Mouse (Mus musculus): ENCODE results near the gene Rreb1. TPM values are rescaled to one million over a fixed set of nuclear protein-coding genes. Genes with fewer than 3 reads are reported as not detected.

Rreb1 gene
- 8.1 and 10.4 TPM in 2 replicates for total RNA-seq (2012; rRNA removed)
- polyA plus RNA-seq (2012; ENCODE audit: insufficient read depth in 1 of 2, insufficient read length in 2 of 2, low read depth in 1 of 2, low replicate concordance in 2 of 2, missing spikeins in 1 of 2) = 10 to 100 TPM in 1 of 2 experiments, not detected in 1; 34.0 TPM

GRCm38 (mm10) chr13:37778147-37778593 is at the start of gene Rreb1:
Gene Rreb1, plus strand, starts transcription at chr13:37778400.
- H3K9me3 ChIP-seq (replicated peaks; ENCODE audit: insufficient read depth, low read length) = no peaks in the 10 kb centered on the region
- peaks cover 7 to 9% of the 10 kb centered on the region in 2 experiments; a peak in 3 of 4 replicates for H3K4me1 ChIP-seq (ENCODE audit: control insufficient read depth in 1 of 2, insufficient read depth in 2 of 2, low read length in 2 of 2)
- DNase-seq (ENCODE audit: low read depth, low spot score) = peak; percentile 73
- TF ChIP-seq CHD2 (IDR thresholded peaks at IDR 0.05; ENCODE audit: low read length) = peak; percentile 28; the same call in 1 of the 2 replicates
- 0 out of 4 replicates have a peak, but pooled peaks of 1 of the 2 experiments have one; percentile 2 for TF ChIP-seq EP300 (IDR thresholded peaks at IDR 0.05; ENCODE audit: low read depth in 1 of 2, low read length in 2 of 2)
- peak; percentile 40; the same call in 1 of the 2 replicates for TF ChIP-seq NELFE (IDR thresholded peaks at IDR 0.05; ENCODE audit: low read depth, low read length)
- 0 out of 2 replicates have a peak, but pooled peaks have one; percentile 23 for TF ChIP-seq MAFK (IDR thresholded peaks at IDR 0.05; ENCODE audit: borderline replicate concordance, low read depth, low read length)
- TF ChIP-seq TCF12 (IDR thresholded peaks at IDR 0.05; ENCODE audit: low read depth, low read length) = no peak
- TF ChIP-seq TBP (IDR thresholded peaks at IDR 0.05; ENCODE audit: low read depth, low read length) = no peak
- TF ChIP-seq POLR2A (IDR thresholded peaks at IDR 0.05; ENCODE audit: control insufficient read depth in 1 of 2, insufficient read depth in 1 of 2, low read depth in 1 of 2, low read length in 2 of 2, poor library complexity in 1 of 2) = peak; percentile 0 to 4; a peak in 2 of 4 replicates
- peak within 1 kb of the TSS; percentile 85 for H3K9ac ChIP-seq (ENCODE audit: control insufficient read depth, low read depth, low read length, poor library complexity, severe bottlenecking)
- H3K27ac ChIP-seq (ENCODE audit: control insufficient read depth, low read depth, low read length) = peak within 1 kb of the TSS; percentile 81
- H3K27me3 ChIP-seq (ENCODE audit: control insufficient read depth in 1 of 2, insufficient read depth in 2 of 2, low read length in 2 of 2) = no peaks in the 10 kb centered on the region
- H3K36me3 ChIP-seq (ENCODE audit: control insufficient read depth in 1 of 2, insufficient read depth in 2 of 2, low read length in 2 of 2) = peaks cover 0 to 16% of the 10 kb centered on the region in 2 experiments; a peak in 2 of 4 replicates
- peaks cover 9% of the 10 kb centered on the region for H3K79me2 ChIP-seq (ENCODE audit: control insufficient read depth, insufficient read depth, low read length, poor library complexity)
- peak within 1 kb of the TSS; percentile 68 to 83 for H3K4me3 ChIP-seq (ENCODE audit: control insufficient read depth in 1 of 2, insufficient read depth in 1 of 2, low read depth in 2 of 2, low read length in 2 of 2)

- no peaks in the 10 kb centered on the region; a peak in 1 of 4 replicates for H3K27me3 ChIP-seq (ENCODE audit: control insufficient read depth in 1 of 2, insufficient read depth in 2 of 2, low read length in 2 of 2)
- TF ChIP-seq NELFE (IDR thresholded peaks at IDR 0.05; ENCODE audit: low read depth, low read length) (no peak), ELF1 (IDR thresholded peaks at IDR 0.05; ENCODE audit: low read depth, low read length) (no peak), MAZ (IDR thresholded peaks at IDR 0.05; ENCODE audit: low read depth, low read length) (no peak), ZC3H11A (IDR thresholded peaks at IDR 0.05; ENCODE audit: low read depth, low read length) (no peak), MAFK (IDR thresholded peaks at IDR 0.05; ENCODE audit: borderline replicate concordance, low read depth, low read length) (no peak), RCOR1 (IDR thresholded peaks at IDR 0.05; ENCODE audit: low read depth, low read length) (no peak), SMC3 (IDR thresholded peaks at IDR 0.05; ENCODE audit: low read depth, low read length) (no peak), MEF2A (IDR thresholded peaks at IDR 0.05; ENCODE audit: extremely low read depth, insufficient replicate concordance, low read depth, low read length, poor library complexity, severe bottlenecking) (no peak), GABPA (IDR thresholded peaks at IDR 0.05; ENCODE audit: low read depth, low read length) (no peak)
- H3K27ac ChIP-seq (ENCODE audit: control insufficient read depth, low read depth, low read length) = no peak overlapping the region
- H3K9ac ChIP-seq (ENCODE audit: control insufficient read depth, low read depth, low read length, poor library complexity, severe bottlenecking) = no peak overlapping the region
- no peak overlapping the region for H3K4me3 ChIP-seq (ENCODE audit: control insufficient read depth in 1 of 2, insufficient read depth in 1 of 2, low read depth in 2 of 2, low read length in 2 of 2)
- H3K36me3 ChIP-seq (ENCODE audit: control insufficient read depth in 1 of 2, insufficient read depth in 2 of 2, low read length in 2 of 2) = no peaks in the 10 kb centered on the region; a peak in 1 of 4 replicates
- no peaks in the 10 kb centered on the region for H3K79me2 ChIP-seq (ENCODE audit: control insufficient read depth, insufficient read depth, low read length, poor library complexity)
- H3K4me1 ChIP-seq (ENCODE audit: control insufficient read depth in 1 of 2, insufficient read depth in 2 of 2, low read length in 2 of 2) = peaks cover 0 to 7% of the 10 kb centered on the region in 2 experiments; a peak in 3 of 4 replicates
- DNase-seq (ENCODE audit: low read depth, low spot score) = no peak
- H3K9me3 ChIP-seq (replicated peaks; ENCODE audit: insufficient read depth, low read length) = no peaks in the 10 kb centered on the region
Observed at GRCm38 (mm10) chr13:37728551-37728950, 49.6 kb upstream of the Rreb1 start.
